Mouse (Mus musculus): ENCODE results near the gene Kcnh7.

- TF ChIP-seq GATA1 (IDR thresholded peaks at IDR 0.05; ENCODE audit: borderline replicate concordance, low read length) (no peak), FLI1 (IDR thresholded peaks at IDR 0.05; ENCODE audit: low read length) (no peak)
Observed at GRCm38 (mm10) chr2:63009141-63009540, 174.9 kb downstream of the Kcnh7 start.
